Mouse (Mus musculus) liver, adult 2 months (tissue): ENCODE results near the gene Flt1.

Experiments
- CTCF ChIP-seq: fragments of 200-500 bp; IDR thresholded peaks from 2 replicates; pipeline ENCODE4 v1.5.1; 2011; ENCODE audit warnings: low read depth, low read length, control low read depth
- POLR2A ChIP-seq: fragments of 200-500 bp; IDR thresholded peaks from 2 replicates; pipeline ENCODE4 v1.6.1; 2011; ENCODE audit warnings: low read length, control low read depth; ENCODE audit not compliant: insufficient read depth; ENCODE audit errors: extremely low read depth

- no peak for TF ChIP-seq POLR2A
- no peak for TF ChIP-seq CTCF
Observed at GRCm38 (mm10) chr5:147539409-147539808, 186.4 kb downstream of the Flt1 start.
